Mouse (Mus musculus): ENCODE measurements around the gene Aplnr. TPM values are rescaled to one million over a fixed set of nuclear protein-coding genes. Genes with fewer than 3 reads are reported as not detected.

The Aplnr gene
- total and polyA plus RNA-seq, 3 experiments, result not detected

DNA sequence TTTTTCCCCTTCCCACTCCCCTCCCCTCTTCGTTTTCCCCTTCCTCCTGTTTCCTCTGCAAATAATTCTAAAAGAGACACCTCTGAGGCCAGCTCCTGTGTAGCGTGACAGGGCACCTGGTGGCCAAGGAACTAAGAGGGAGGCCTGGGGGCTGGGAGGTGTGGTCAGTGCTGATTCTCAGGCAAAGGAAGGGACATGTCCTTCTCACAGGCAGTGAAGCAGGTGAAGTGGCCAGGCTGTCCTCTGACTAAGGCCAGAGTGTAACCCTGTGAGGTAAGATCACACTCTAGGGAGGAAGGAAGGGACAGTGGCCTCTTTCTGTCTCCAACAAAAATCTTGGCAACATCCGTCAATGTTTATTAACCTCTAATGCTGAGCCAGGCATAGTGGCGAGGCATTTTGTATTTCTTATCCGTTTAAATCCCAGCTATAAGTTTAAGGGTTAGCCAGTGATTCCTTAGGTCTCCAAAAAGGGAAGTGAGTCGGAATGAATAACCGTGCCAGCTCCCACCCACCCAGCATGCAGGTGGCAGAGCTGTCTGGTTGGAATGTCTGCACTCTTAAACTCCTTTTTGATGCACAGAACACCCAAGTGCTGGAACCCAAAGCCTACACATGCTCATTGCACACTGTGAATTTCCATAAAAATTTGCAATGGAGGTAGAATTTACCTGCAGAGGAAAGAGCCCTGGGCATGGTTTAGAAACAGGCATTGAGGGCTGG is 29.8 kb upstream of the Aplnr start:
- DNase-seq (ENCODE audit: low read depth, low spot score), result no peak
- H3K27ac ChIP-seq (ENCODE audit: control insufficient read depth, low read depth, low read length), result no peak overlapping the region
- 0 out of 4 replicates have a peak, but pooled peaks cover 0 to 3% of the 10 kb centered on the region in 2 experiments for H3K27me3 ChIP-seq (ENCODE audit: control insufficient read depth in 1 of 2, insufficient read depth in 2 of 2, low read length in 2 of 2)
- no peaks in the 10 kb centered on the region for H3K79me2 ChIP-seq (ENCODE audit: control insufficient read depth, insufficient read depth, low read length, poor library complexity)
- H3K9me3 ChIP-seq (replicated peaks; ENCODE audit: insufficient read depth, low read length), result no peaks in the 10 kb centered on the region
- H3K36me3 ChIP-seq (ENCODE audit: control insufficient read depth in 1 of 2, insufficient read depth in 2 of 2, low read length in 2 of 2), result no peaks in the 10 kb centered on the region
- H3K9ac ChIP-seq (ENCODE audit: control insufficient read depth, low read depth, low read length, poor library complexity, severe bottlenecking), result no peak overlapping the region
- H3K4me1 ChIP-seq (ENCODE audit: control insufficient read depth in 1 of 2, insufficient read depth in 2 of 2, low read length in 2 of 2), result no peaks in the 10 kb centered on the region
- H3K4me3 ChIP-seq (ENCODE audit: control insufficient read depth in 1 of 2, insufficient read depth in 1 of 2, low read depth in 2 of 2, low read length in 2 of 2), result no peak overlapping the region
- TF ChIP-seq MEF2A (IDR thresholded peaks at IDR 0.05; ENCODE audit: extremely low read depth, insufficient replicate concordance, low read depth, low read length, poor library complexity, severe bottlenecking) (no peak), NELFE (IDR thresholded peaks at IDR 0.05; ENCODE audit: low read depth, low read length) (no peak), MYC (IDR thresholded peaks at IDR 0.05; ENCODE audit: low read depth, low read length) (no peak), NRF1 (IDR thresholded peaks at IDR 0.05; ENCODE audit: insufficient read depth, low read depth, low read length, poor library complexity, severe bottlenecking) (no peak)

DNA sequence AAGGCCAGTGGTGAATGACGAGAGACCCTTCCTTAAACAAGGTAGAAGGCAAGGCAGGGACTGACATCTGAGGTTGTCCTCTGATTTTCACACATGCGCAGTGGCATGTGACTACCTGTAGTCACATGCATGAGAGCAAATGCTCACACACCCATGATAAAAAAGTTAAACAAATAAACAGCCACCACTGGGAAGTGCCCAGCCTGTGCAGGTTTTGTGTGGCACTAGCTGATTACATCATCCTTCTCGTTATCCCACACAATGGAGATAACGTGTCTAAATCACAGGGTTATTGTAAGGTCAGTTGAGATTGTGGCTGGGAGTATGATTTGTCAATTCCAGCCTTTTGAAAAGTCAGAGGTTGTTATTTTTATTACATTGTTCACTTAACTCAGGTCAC is 29.1 kb upstream of the Aplnr start:
- Histone ChIP-seq H3K4me3 (ENCODE audit: control insufficient read depth in 1 of 2, insufficient read depth in 1 of 2, low read depth in 2 of 2, low read length in 2 of 2) (no peak overlapping the region), H3K27me3 (ENCODE audit: control insufficient read depth in 1 of 2, insufficient read depth in 2 of 2, low read length in 2 of 2) (peaks cover 0 to 3% of the 10 kb centered on the region in 2 experiments; a peak in 1 of 4 replicates), H3K4me1 (ENCODE audit: control insufficient read depth in 1 of 2, insufficient read depth in 2 of 2, low read length in 2 of 2) (no peaks in the 10 kb centered on the region), H3K9ac (ENCODE audit: control insufficient read depth, low read depth, low read length, poor library complexity, severe bottlenecking) (no peak overlapping the region), H3K79me2 (ENCODE audit: control insufficient read depth, insufficient read depth, low read length, poor library complexity) (no peaks in the 10 kb centered on the region), H3K36me3 (ENCODE audit: control insufficient read depth in 1 of 2, insufficient read depth in 2 of 2, low read length in 2 of 2) (no peaks in the 10 kb centered on the region), H3K9me3 (replicated peaks; ENCODE audit: insufficient read depth, low read length) (no peaks in the 10 kb centered on the region), H3K27ac (ENCODE audit: control insufficient read depth, low read depth, low read length) (no peak overlapping the region)
- TF ChIP-seq RCOR1 (IDR thresholded peaks at IDR 0.05; ENCODE audit: low read depth, low read length) (no peak), POLR2A (IDR thresholded peaks at IDR 0.05; ENCODE audit: control insufficient read depth in 1 of 2, insufficient read depth in 1 of 2, low read depth in 1 of 2, low read length in 2 of 2, poor library complexity in 1 of 2) (no peak), CHD2 (IDR thresholded peaks at IDR 0.05; ENCODE audit: low read length) (no peak), GATA1 (IDR thresholded peaks at IDR 0.05; ENCODE audit: low read depth, low read length) (no peak), UBTF (IDR thresholded peaks at IDR 0.05; ENCODE audit: borderline replicate concordance, insufficient read depth, low read depth, low read length) (no peak), USF2 (IDR thresholded peaks at IDR 0.05; ENCODE audit: borderline replicate concordance in 1 of 2, insufficient read depth in 1 of 2, low read depth in 1 of 2, low read length in 2 of 2) (no peak), ZKSCAN1 (IDR thresholded peaks at IDR 0.05; ENCODE audit: low read depth, low read length) (no peak), BHLHE40 (IDR thresholded peaks at IDR 0.05; ENCODE audit: borderline replicate concordance, low read depth, low read length) (no peak), KAT2A (conservative IDR thresholded peaks at IDR 0.05; ENCODE audit: low read depth, low read length) (no peak), MYC (IDR thresholded peaks at IDR 0.05; ENCODE audit: low read depth, low read length) (no peak), HCFC1 (IDR thresholded peaks at IDR 0.05; ENCODE audit: low read depth, low read length) (no peak), TAL1 (IDR thresholded peaks at IDR 0.05; ENCODE audit: low read length) (no peak), CTCF (IDR thresholded peaks at IDR 0.05 in 2 of 3, conservative IDR thresholded peaks at IDR 0.05 in 1 of 3; ENCODE audit: control insufficient read depth in 1 of 3, insufficient read depth in 1 of 3, low read depth in 2 of 3, low read length in 3 of 3, poor library complexity in 1 of 3, severe bottlenecking in 1 of 3) (no peak)
- DNase-seq (ENCODE audit: low read depth, low spot score), result no peak
